Mouse (Mus musculus): ENCODE data around the gene Mchr1. TPM values are rescaled to one million over a fixed set of nuclear protein-coding genes. Genes with fewer than 3 reads are reported as not detected.

The Mchr1 gene
- polyA plus RNA-seq, 1 experiment from 2014 or later, result 1.1 TPM

DNA sequence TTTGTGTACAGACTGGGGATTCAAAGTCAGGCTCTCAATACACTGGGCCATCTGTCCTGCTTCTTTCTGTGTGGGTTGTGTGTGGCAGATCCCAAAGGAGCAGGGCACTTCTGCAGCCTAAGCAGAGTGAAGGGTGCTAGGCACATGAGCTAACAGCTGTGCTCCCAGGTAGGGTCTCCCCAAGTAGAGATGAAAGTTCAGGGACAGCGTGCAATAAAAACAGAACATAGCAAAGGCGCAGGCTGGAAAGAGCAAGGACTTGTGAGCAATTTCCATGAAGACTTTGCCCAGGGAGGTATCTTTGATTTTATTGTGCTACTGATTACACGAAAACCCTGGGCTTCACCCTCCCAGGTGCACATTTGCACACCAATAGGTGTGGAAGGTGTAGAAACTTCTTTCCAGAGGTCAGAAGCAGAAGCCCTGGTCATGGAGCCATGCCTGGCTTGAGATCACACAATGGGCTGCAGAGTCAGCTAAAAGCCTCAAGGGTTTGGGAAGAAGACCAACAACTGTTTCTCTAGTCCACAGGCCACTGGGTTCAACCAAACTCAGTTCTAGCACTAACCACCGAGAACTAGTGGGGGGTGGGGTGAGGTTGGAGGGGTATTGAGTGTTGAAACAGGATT lies 13.8 kb downstream of the Mchr1 start:
- peaks cover 9% of the 10 kb centered on the region for H3K9me3 ChIP-seq (ENCODE audit: control insufficient read depth, low read length)
- peaks cover 13% of the 10 kb centered on the region; the same call in 1 of the 2 replicates for H3K4me1 ChIP-seq (ENCODE audit: control insufficient read depth, insufficient read depth, low read length)
- DNase-seq (ENCODE audit: low spot score), result no peak
- 89% methylated on average over 4 of the region's 4 CpGs for WGBS
- no peak overlapping the region for H3K4me2 ChIP-seq (ENCODE audit: low read depth, low read length)
- H3K27me3 ChIP-seq (replicated peaks; ENCODE audit: control insufficient read depth, insufficient read depth, low read length), result no peaks in the 10 kb centered on the region
- H3K36me3 ChIP-seq (ENCODE audit: control insufficient read depth, insufficient read depth, low read length), result no peaks in the 10 kb centered on the region
- no peak overlapping the region for H3K4me3 ChIP-seq (ENCODE audit: low read depth, low read length)
- H3K9ac ChIP-seq (ENCODE audit: low read depth, low read length), result no peak overlapping the region
- no peak overlapping the region for H3K27ac ChIP-seq (replicated peaks; ENCODE audit: low read depth, low read length)
- no peak for ATAC-seq (ENCODE audit: low read depth)

DNA sequence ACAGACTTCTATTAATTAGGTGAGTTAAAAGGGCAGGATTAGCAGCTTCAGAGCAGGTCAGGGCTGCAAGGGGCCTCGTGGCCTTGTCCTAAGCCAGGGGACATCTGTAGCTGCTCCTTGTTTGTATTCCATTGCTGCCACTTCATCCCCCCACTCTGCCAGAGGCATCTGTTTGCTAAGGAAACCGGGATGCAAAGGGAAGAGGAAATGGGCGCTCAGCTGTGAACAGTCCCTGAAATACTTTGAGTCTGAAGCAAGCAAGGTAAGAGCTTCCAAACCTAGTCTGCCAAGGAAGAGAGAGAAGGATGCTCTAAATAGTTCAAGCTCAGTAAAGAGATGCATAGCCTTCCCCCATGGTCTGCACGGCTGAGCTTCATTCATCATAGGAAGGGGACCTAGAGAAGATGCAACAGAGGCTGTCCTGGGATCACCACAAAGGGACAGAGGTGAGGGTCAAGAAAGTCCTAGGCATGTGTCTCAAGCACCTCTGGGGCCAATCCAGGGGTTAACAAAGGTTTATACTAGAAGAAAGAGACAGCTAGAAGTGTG lies 17.4 kb downstream of the Mchr1 start:
- ATAC-seq (ENCODE audit: low read depth), result no peak
- peaks cover 6% of the 10 kb centered on the region for H3K4me1 ChIP-seq (ENCODE audit: control insufficient read depth, insufficient read depth, low read length)

DNA sequence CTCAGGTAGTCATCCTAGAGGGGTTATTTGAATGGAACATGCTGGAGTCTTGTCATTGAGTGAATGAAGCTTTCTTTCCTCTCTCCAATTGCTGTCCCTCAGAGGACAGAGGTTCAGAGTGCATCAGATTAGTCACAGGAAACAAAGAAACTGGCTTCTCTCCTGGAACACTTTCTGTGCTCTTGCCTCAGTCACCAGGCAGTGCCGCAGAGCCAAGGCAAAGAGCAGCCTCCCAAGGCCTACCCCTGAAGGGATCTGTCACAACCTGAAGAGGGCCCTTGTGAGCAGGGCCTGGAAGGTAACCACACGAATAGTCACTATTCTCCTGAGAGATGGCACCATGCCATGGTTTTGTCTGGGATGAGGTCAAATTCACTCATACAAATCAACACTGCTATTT lies 18.3 kb downstream of the Mchr1 start:
- no peak overlapping the region for H3K27ac ChIP-seq (replicated peaks; ENCODE audit: low read depth, low read length)
- no peaks in the 10 kb centered on the region for H3K36me3 ChIP-seq (ENCODE audit: control insufficient read depth, insufficient read depth, low read length)
- H3K27me3 ChIP-seq (replicated peaks; ENCODE audit: control insufficient read depth, insufficient read depth, low read length), result no peaks in the 10 kb centered on the region
- peaks cover 5% of the 10 kb centered on the region; the same call in 1 of the 2 replicates for H3K9me3 ChIP-seq (ENCODE audit: control insufficient read depth, low read length)
- no peak overlapping the region for H3K9ac ChIP-seq (ENCODE audit: low read depth, low read length)
- H3K4me2 ChIP-seq (ENCODE audit: low read depth, low read length), result no peak overlapping the region
- ATAC-seq (ENCODE audit: low read depth) (no peak), DNase-seq (ENCODE audit: low spot score) (no peak)
- H3K4me1 ChIP-seq (ENCODE audit: control insufficient read depth, insufficient read depth, low read length), result no peaks in the 10 kb centered on the region; the same call in 1 of the 2 replicates
- 65% methylated on average over 2 of the region's 2 CpGs for WGBS
- H3K4me3 ChIP-seq (ENCODE audit: low read depth, low read length), result no peak overlapping the region

More for the DNA sequence above, 17.4 kb downstream of the Mchr1 start:
- Histone ChIP-seq H3K27ac (replicated peaks; ENCODE audit: low read depth, low read length) (no peak overlapping the region), H3K27me3 (replicated peaks; ENCODE audit: control insufficient read depth, insufficient read depth, low read length) (no peaks in the 10 kb centered on the region), H3K36me3 (ENCODE audit: control insufficient read depth, insufficient read depth, low read length) (no peaks in the 10 kb centered on the region), H3K9ac (ENCODE audit: low read depth, low read length) (no peak overlapping the region), H3K9me3 (ENCODE audit: control insufficient read depth, low read length) (peaks cover 5% of the 10 kb centered on the region; the same call in 1 of the 2 replicates), H3K4me3 (ENCODE audit: low read depth, low read length) (no peak overlapping the region), H3K4me2 (ENCODE audit: low read depth, low read length) (no peak overlapping the region)
- DNase-seq (ENCODE audit: low spot score), result no peak
- 69% methylated on average over 4 of the region's 4 CpGs for WGBS

DNA sequence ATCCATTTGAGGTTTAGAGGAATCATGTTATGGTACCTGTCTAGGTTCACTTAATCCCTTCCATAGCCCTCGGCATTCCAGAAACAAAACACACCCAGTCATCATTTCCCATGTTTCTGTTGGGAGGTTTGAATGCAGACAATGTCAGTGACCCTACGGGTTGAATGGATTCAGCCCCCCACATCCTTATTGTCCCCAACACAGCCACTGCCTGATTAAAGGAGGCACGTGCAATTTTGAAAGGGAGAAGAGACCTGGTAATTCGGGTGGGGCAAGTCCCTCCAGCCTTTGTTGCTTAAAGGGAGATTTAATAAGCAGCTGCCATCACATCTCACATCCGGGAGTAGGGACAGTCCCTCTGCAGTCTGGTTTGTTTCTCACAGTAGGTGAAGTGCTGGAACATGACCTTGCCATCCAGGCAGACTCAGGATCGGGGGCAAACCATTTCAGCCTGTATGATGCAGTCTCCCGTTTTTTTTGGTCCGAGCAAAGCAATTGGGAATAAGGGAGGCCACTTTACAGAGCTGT lies 18.9 kb downstream of the Mchr1 start:
- H3K4me1 ChIP-seq (ENCODE audit: control insufficient read depth, insufficient read depth, low read length), result no peaks in the 10 kb centered on the region; the same call in 1 of the 2 replicates
- no peak overlapping the region for H3K9ac ChIP-seq (ENCODE audit: low read depth, low read length)
- H3K4me2 ChIP-seq (ENCODE audit: low read depth, low read length), result no peak overlapping the region
- ATAC-seq (ENCODE audit: low read depth) (no peak), DNase-seq (ENCODE audit: low spot score) (no peak)
- H3K27ac ChIP-seq (replicated peaks; ENCODE audit: low read depth, low read length), result no peak overlapping the region
- no peaks in the 10 kb centered on the region for H3K27me3 ChIP-seq (replicated peaks; ENCODE audit: control insufficient read depth, insufficient read depth, low read length)
- no peak overlapping the region for H3K4me3 ChIP-seq (ENCODE audit: low read depth, low read length)
- H3K9me3 ChIP-seq (ENCODE audit: control insufficient read depth, low read length), result peaks cover 5% of the 10 kb centered on the region; the same call in 1 of the 2 replicates
- WGBS, result 55% methylated on average over 8 of the region's 8 CpGs
- no peaks in the 10 kb centered on the region for H3K36me3 ChIP-seq (ENCODE audit: control insufficient read depth, insufficient read depth, low read length)

DNA sequence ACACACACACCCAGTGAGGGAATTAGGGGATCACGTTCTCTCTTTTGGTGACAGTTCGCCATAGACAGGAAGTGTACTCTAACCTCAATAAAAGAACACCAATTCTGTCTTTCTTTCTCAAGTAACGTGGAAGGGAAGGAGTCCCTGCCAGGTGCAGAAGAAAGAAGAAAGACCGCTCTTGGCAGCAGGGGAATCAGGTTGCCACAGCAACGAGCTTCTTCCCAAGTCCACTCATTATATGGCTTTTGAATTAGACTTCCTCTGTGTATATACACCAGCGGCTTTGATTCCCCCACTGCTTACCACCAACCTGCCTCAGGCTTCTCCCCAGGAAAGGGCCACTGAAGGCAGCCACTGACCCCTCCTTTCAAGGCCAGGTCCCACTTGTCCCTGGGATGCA lies 19.8 kb downstream of the Mchr1 start:
- Histone ChIP-seq H3K9ac (ENCODE audit: low read depth, low read length) (no peak overlapping the region), H3K27ac (replicated peaks; ENCODE audit: low read depth, low read length) (no peak overlapping the region), H3K9me3 (ENCODE audit: control insufficient read depth, low read length) (peaks cover 5% of the 10 kb centered on the region; the same call in 1 of the 2 replicates), H3K4me1 (ENCODE audit: control insufficient read depth, insufficient read depth, low read length) (no peaks in the 10 kb centered on the region; the same call in 1 of the 2 replicates), H3K4me3 (ENCODE audit: low read depth, low read length) (no peak overlapping the region), H3K27me3 (replicated peaks; ENCODE audit: control insufficient read depth, insufficient read depth, low read length) (no peaks in the 10 kb centered on the region), H3K4me2 (ENCODE audit: low read depth, low read length) (no peak overlapping the region), H3K36me3 (ENCODE audit: control insufficient read depth, insufficient read depth, low read length) (no peaks in the 10 kb centered on the region)
- peak; percentile 50 for ATAC-seq (ENCODE audit: low read depth)
- peak; percentile 53 for DNase-seq (ENCODE audit: low spot score)
- WGBS, result 48% methylated on average over 6 of the region's 6 CpGs

DNA sequence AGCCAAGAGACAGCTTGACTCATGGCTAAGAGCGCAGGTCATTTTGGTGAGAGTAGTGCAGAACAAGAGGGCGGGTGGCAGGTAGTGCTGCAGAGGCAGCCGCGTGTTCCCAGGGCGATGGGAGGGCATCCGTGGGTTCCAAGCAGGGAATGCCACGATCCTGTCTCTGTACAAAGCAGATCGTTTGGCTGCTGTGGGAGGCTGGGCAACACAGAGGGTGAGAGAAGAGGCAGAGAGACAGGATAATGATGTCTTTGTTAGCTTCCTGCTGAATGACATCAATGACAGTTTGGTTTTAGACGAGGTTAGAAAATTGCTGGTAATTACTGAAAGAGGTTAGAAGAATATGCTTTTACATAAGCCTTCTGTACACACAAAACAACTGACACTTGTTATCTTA lies 23.0 kb downstream of the Mchr1 start:
- DNase-seq (ENCODE audit: low spot score) (no peak), ATAC-seq (ENCODE audit: low read depth) (0 out of 2 replicates have a peak, but pooled peaks have one; percentile 41)
- H3K27me3 ChIP-seq (replicated peaks; ENCODE audit: control insufficient read depth, insufficient read depth, low read length), result no peaks in the 10 kb centered on the region
- H3K9me3 ChIP-seq (ENCODE audit: control insufficient read depth, low read length), result no peaks in the 10 kb centered on the region
- H3K36me3 ChIP-seq (ENCODE audit: control insufficient read depth, insufficient read depth, low read length), result no peaks in the 10 kb centered on the region
- H3K27ac ChIP-seq (replicated peaks; ENCODE audit: low read depth, low read length), result no peak overlapping the region
- H3K9ac ChIP-seq (ENCODE audit: low read depth, low read length), result no peak overlapping the region
- H3K4me2 ChIP-seq (ENCODE audit: low read depth, low read length), result no peak overlapping the region
- H3K4me1 ChIP-seq (ENCODE audit: control insufficient read depth, insufficient read depth, low read length), result no peaks in the 10 kb centered on the region; the same call in 1 of the 2 replicates
- WGBS, result 42% methylated on average over 9 of the region's 9 CpGs
- H3K4me3 ChIP-seq (ENCODE audit: low read depth, low read length), result no peak overlapping the region

DNA sequence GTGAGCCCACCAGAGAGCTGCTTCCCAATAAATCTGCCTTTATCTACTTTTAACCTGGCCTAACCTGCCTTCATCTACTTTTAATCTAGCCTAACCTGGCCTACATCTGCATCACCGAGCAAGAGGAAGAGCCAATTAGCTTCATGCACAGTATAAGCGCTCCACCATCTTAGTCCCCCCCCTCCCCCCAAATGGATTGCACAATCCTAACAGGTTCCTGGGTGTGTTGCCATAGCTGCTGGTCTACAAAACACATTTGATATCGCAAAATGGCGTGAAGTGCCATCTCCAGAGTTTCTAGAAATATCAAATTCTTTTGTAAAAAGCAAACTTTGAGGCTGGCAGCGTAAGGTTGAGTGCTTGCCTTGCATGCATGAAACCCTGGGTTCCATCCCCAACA lies 24.0 kb downstream of the Mchr1 start:
- WGBS, result 90% methylated on average over 5 of the region's 5 CpGs
- no peaks in the 10 kb centered on the region for H3K9me3 ChIP-seq (ENCODE audit: control insufficient read depth, low read length)
- DNase-seq (ENCODE audit: low spot score), result no peak

DNA sequence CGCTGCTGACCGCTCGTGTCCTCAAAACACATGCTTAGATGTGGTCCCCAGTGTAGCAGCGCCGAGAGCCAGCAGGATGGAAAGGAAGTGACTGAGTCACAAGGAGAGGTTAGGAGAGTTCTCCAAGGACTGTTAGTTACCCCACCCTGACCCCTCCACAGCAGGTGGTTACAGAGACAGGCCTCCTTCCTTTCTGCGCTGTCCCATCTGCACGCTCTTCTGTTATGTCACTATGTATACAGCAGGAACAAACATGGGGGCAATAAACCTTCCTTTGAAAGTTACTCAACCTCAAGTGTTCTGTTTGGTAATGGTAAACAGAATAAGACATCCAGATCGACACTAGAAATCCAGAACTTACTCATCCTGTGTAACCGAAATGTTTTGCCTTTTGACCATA lies 24.9 kb downstream of the Mchr1 start:
- no peak overlapping the region for H3K27ac ChIP-seq (replicated peaks; ENCODE audit: low read depth, low read length)
- no peaks in the 10 kb centered on the region for H3K9me3 ChIP-seq (ENCODE audit: control insufficient read depth, low read length)
- no peak overlapping the region for H3K4me3 ChIP-seq (ENCODE audit: low read depth, low read length)
- H3K36me3 ChIP-seq (ENCODE audit: control insufficient read depth, insufficient read depth, low read length), result no peaks in the 10 kb centered on the region
- ATAC-seq (ENCODE audit: low read depth) (no peak), DNase-seq (ENCODE audit: low spot score) (no peak)
- WGBS, result 86% methylated on average over 9 of the region's 9 CpGs
- no peak overlapping the region for H3K9ac ChIP-seq (ENCODE audit: low read depth, low read length)
- H3K4me2 ChIP-seq (ENCODE audit: low read depth, low read length), result no peak overlapping the region
- H3K4me1 ChIP-seq (ENCODE audit: control insufficient read depth, insufficient read depth, low read length), result peaks cover 7% of the 10 kb centered on the region
- no peaks in the 10 kb centered on the region; the same call in 1 of the 2 replicates for H3K27me3 ChIP-seq (replicated peaks; ENCODE audit: control insufficient read depth, insufficient read depth, low read length)

More for the DNA sequence above, 24.0 kb downstream of the Mchr1 start:
- Histone ChIP-seq H3K27ac (replicated peaks; ENCODE audit: low read depth, low read length) (no peak overlapping the region), H3K9ac (ENCODE audit: low read depth, low read length) (no peak overlapping the region), H3K4me1 (ENCODE audit: control insufficient read depth, insufficient read depth, low read length) (peaks cover 1% of the 10 kb centered on the region), H3K36me3 (ENCODE audit: control insufficient read depth, insufficient read depth, low read length) (no peaks in the 10 kb centered on the region), H3K4me2 (ENCODE audit: low read depth, low read length) (no peak overlapping the region), H3K27me3 (replicated peaks; ENCODE audit: control insufficient read depth, insufficient read depth, low read length) (no peaks in the 10 kb centered on the region), H3K4me3 (ENCODE audit: low read depth, low read length) (no peak overlapping the region)
- no peak for ATAC-seq (ENCODE audit: low read depth)

Data from embryonic facial prominence, embryonic 14.5 days (tissue).